Mouse (Mus musculus): ENCODE data around the gene Gm21319. TPM values are rescaled to one million over a fixed set of nuclear protein-coding genes. Genes with fewer than 3 reads are reported as not detected.
"Not testable (repeated sequence)": the region's sequence is repeated elsewhere in the genome, so short reads cannot be mapped to it uniquely, and the experiment has no call there.

Gene Gm21319
- not detected in 2 replicates for polyA plus RNA-seq (2015; fragmentation: Nextera tagmentation; extraction: Ambion mirVana)

DNA sequence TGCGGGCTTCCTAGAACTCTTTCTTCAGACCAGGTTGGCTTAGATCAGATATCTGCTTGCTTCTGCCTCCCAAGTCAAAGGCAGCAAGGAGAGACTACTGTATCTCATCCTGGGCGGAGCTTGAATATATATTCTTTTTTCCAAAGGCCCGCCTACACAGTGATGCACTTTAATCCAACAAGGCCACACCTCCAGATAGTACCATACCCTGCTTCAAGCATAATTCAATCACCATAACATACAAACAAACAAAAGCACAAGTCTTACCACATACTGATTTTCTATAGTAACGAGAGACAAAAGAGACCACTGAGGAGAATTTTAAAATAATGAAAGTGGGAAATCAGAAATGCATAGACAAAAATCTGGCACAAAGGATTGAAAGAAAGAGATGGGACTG is at the start of gene Gm21319:
Gene Gm21319 (minus strand): TSS at position 101 of the 400 bp plus-strand sequence.
- not testable (repeated sequence) for DNase-seq (ENCODE audit: low spot score)

DNA sequence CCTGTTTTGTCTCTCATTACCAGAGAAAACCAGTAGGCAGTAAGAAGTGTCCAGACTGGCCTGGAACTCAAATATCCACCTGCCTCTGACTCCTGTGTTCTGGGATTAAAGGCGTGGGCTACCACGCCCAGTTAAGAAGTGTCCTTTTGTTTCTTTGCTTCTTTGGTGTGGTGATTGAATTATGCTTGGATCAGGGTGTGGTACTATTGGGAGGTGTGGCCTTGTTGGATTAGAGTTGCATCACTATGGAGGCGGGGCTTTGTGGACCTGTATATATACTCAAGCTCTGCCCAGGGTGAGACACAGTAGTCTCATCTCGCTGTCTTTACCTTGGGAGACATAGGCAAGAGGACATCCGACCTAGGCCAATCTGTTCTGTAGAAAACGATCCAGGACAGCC is 40.7 kb upstream of the Gm21319 start, which contains the start of gene BB287469:
Gene BB287469 (plus strand): TSS at position 301 of the 400 bp plus-strand sequence.
- DNase-seq (ENCODE audit: low spot score) = not testable (repeated sequence)

DNA sequence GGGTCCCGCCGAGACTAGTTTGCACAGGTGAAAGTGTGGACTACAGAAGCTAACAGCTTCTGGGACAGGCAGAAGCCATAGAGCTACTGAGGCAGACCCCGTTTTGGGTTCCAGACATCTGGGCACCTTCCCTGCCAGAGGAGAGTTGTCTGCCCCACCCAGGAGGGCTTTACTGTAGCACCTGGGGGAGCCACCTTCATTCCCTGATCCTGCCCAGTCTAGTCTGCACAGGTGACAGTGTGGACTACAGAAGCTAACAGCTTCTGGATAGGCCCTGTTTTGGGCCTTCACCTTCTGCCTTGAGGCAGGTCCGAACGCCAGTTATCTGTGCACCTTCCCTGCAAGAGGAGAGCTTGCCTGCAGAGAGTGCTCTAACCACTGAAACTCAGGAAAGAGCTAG is 22.4 kb upstream of the Gm21319 start:
- not testable (repeated sequence) for DNase-seq (ENCODE audit: low spot score)

DNA sequence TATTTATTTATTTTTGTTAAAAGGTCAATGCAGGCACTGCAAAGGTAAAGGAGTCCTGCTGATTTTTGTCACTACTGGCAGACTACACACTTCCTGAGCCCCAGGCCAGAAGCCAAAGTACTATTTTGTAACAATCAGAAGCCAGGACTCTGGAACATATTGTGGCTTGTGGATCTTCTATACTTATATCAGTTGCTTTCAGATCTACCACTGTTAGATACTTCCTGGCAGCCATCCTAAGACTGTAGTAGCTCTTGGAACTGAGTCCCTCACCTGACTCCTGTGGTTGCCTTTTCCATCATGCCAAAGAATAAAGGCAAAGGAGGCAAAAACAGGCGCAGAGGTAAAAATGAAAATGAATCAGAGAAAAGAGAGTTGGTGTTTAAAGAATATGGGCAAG is 19.7 kb upstream of the Gm21319 start, which contains the start of gene Gm21936:
Gene Gm21936 (plus strand): TSS at position 301 of the 400 bp plus-strand sequence.
- not testable (repeated sequence) for DNase-seq (ENCODE audit: low spot score)

Other genes with a start within 250 kb of the Gm21319 start
- not detected in 2 replicates for gene Oog1, start 173.1 kb downstream of the Gm21319 start, polyA plus RNA-seq (2015; fragmentation: Nextera tagmentation; extraction: Ambion mirVana)
- not detected in 2 replicates for gene Gm4027, start 156.9 kb downstream of the Gm21319 start, polyA plus RNA-seq (2015; fragmentation: Nextera tagmentation; extraction: Ambion mirVana)
- not detected in 2 replicates for gene Gm16381, start 131.1 kb downstream of the Gm21319 start, polyA plus RNA-seq (2015; fragmentation: Nextera tagmentation; extraction: Ambion mirVana)
- not detected in 2 replicates for gene Gm21936, start 19.8 kb upstream of the Gm21319 start, polyA plus RNA-seq (2015; fragmentation: Nextera tagmentation; extraction: Ambion mirVana)
- gene BB287469, start 40.8 kb upstream of the Gm21319 start, polyA plus RNA-seq (2015; fragmentation: Nextera tagmentation; extraction: Ambion mirVana) = not detected in 2 replicates
- not detected in 2 replicates for gene Gm2001, start 66.6 kb upstream of the Gm21319 start, polyA plus RNA-seq (2015; fragmentation: Nextera tagmentation; extraction: Ambion mirVana)
- 0.12 TPM in 2 replicates for gene Gm2016, start 98.3 kb upstream of the Gm21319 start, polyA plus RNA-seq (2015; fragmentation: Nextera tagmentation; extraction: Ambion mirVana)
- gene Gm2022, start 119.6 kb upstream of the Gm21319 start, polyA plus RNA-seq (2015; fragmentation: Nextera tagmentation; extraction: Ambion mirVana) = not detected in 2 replicates
- gene Gm2035, start 144.1 kb upstream of the Gm21319 start, polyA plus RNA-seq (2015; fragmentation: Nextera tagmentation; extraction: Ambion mirVana) = not detected in 2 replicates
- not detected in 2 replicates for gene Gm2042, start 178.3 kb upstream of the Gm21319 start, polyA plus RNA-seq (2015; fragmentation: Nextera tagmentation; extraction: Ambion mirVana)
- not detected in 2 replicates for gene Gm2075, start 236.1 kb upstream of the Gm21319 start, polyA plus RNA-seq (2015; fragmentation: Nextera tagmentation; extraction: Ambion mirVana)
- not detected in 2 replicates for gene Gm6803, start 243.0 kb upstream of the Gm21319 start, polyA plus RNA-seq (2015; fragmentation: Nextera tagmentation; extraction: Ambion mirVana)

Data from thymus, postnatal 0 days (tissue).